Mouse (Mus musculus): ENCODE results near the gene Spag17. TPM values are rescaled to one million over a fixed set of nuclear protein-coding genes. Genes with fewer than 3 reads are reported as not detected.

Gene Spag17
- polyA plus RNA-seq, 1 experiment from 2014 or later: 1.2 TPM

DNA sequence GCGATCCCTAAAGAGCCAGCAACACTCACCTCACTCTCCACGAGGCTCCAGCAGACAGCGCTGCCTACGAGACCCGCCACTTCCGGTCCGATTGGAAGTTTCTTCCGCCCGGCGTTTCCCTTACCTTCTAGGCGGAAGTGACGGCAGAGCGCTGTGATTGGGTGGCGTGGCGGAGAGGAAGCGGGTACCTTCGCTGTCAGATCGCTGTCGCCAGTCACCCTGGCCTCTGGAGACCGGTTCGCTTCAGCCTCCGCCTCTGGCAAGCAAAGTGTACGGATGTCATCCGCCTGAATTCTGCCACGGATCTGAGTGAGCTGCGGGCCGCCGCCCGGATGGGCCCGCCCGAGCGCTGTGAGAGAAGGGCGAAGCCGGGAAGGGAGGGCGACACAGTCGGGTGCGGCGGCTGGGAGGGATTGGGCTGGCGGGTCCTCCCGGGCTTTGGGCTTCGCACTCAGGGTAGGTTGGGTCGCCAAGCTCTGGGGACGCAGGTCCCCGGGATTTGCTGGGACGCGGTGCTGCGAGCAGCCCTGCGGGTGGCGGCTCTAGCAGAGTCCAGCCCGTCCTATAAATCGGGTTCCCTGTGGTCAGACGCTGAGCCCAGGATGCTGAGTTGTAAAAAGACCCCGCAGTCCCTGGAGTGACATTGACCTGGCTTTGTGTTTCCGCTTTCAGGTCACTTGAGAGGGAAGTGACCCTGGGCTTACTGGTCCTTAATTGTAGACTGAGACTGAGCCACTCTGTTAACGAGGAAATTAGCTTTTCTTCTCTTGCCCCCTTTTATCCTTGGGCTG lies 277.3 kb downstream of the Spag17 start, which contains the start of the genes Gdap2 and Wdr3:
Gene Gdap2, plus strand, starts transcription at position 67 of the 791 bp plus-strand sequence.
Gene Wdr3, minus strand, starts transcription at position 93 of the 791 bp plus-strand sequence.
- Histone ChIP-seq H3K4me3 (ENCODE audit: low read depth, low read length) (peak within 1 kb of the TSS; percentile 90), H3K27me3 (ENCODE audit: control insufficient read depth, insufficient read depth, low read length) (no peaks in the 10 kb centered on the region), H3K27ac (replicated peaks; ENCODE audit: low read depth, low read length) (0 out of 2 replicates have a peak within 1 kb of the TSS, but pooled peaks have one; percentile 36), H3K36me3 (ENCODE audit: control insufficient read depth, insufficient read depth, low read length) (peaks cover 9% of the 10 kb centered on the region; the same call in 1 of the 2 replicates), H3K9ac (ENCODE audit: low read length) (peak within 1 kb of the TSS; percentile 78), H3K4me2 (ENCODE audit: low read depth, severe bottlenecking) (peak within 1 kb of the TSS; percentile 88), H3K9me3 (ENCODE audit: control insufficient read depth, low read length) (no peaks in the 10 kb centered on the region), H3K4me1 (ENCODE audit: control insufficient read depth, insufficient read depth, low read length) (peaks cover 4% of the 10 kb centered on the region)
- DNase-seq (ENCODE audit: low spot score) (peak; percentile 93), ATAC-seq (ENCODE audit: insufficient number of reproducible peaks, low FRiP score, low TSS enrichment, low read depth) (peak; percentile 94)
- WGBS: under 1% methylated on average over 54 of the region's 55 CpGs

- no peak for ATAC-seq (ENCODE audit: insufficient number of reproducible peaks, low FRiP score, low TSS enrichment, low read depth)
- H3K27me3 ChIP-seq (ENCODE audit: control insufficient read depth, insufficient read depth, low read length): no peaks in the 10 kb centered on the region
- peaks cover 9% of the 10 kb centered on the region; the same call in 1 of the 2 replicates for H3K36me3 ChIP-seq (ENCODE audit: control insufficient read depth, insufficient read depth, low read length)
- no peak for DNase-seq (ENCODE audit: low spot score)
- WGBS: 85% methylated on average over 2 of the region's 2 CpGs
- H3K4me3 ChIP-seq (ENCODE audit: low read depth, low read length): no peak overlapping the region
- H3K27ac ChIP-seq (replicated peaks; ENCODE audit: low read depth, low read length): no peak overlapping the region
- H3K9me3 ChIP-seq (ENCODE audit: control insufficient read depth, low read length): no peaks in the 10 kb centered on the region
- no peak overlapping the region for H3K4me2 ChIP-seq (ENCODE audit: low read depth, severe bottlenecking)
- H3K4me1 ChIP-seq (ENCODE audit: control insufficient read depth, insufficient read depth, low read length): peaks cover 4% of the 10 kb centered on the region
- H3K9ac ChIP-seq (ENCODE audit: low read length): no peak overlapping the region
Observed at GRCm38 (mm10) chr3:100163556-100163955, 278.4 kb downstream of the Spag17 start.

DNA sequence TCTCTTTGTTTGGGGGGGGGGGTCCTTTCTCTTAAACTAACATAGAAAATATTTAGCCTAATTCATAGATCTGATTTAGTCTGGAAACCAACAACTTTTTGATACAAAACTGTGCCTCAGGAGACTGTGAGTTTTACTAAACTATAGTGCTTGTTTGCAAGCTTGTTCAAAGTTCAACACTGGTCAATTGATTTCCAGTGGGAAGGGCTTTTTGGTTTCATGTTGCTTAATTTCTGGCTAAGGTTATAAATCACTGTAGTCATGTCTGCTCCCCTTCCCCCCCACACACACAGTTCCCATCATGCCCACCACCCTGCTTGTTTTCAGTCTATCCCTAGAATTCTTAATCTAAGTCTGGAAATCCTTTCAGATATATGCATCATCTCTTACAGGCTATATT lies 279.8 kb downstream of the Spag17 start:
- ATAC-seq (ENCODE audit: insufficient number of reproducible peaks, low FRiP score, low TSS enrichment, low read depth): no peak

DNA sequence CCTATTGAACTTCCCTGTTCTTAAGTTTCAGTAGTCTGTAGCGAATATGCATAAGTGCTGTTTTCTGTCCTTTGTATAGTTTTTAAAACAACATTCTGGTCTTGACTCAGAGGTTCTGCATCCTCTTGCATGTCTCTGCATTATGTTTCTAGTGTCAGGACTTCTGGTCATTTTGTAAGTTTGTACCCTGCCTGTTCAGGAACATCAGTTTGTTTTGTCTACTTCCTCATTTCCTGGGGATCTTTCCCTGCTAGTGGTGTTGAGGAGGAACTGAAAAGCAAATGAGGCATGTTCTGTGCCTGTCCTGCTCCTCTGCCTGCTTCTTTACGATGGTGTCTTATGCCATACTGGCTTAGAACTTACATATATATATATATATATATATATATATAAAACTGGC lies 290.8 kb downstream of the Spag17 start:
- no peaks in the 10 kb centered on the region for H3K27me3 ChIP-seq (ENCODE audit: control insufficient read depth, insufficient read depth, low read length)
- no peak overlapping the region for H3K4me3 ChIP-seq (ENCODE audit: low read depth, low read length)
- no peak overlapping the region for H3K27ac ChIP-seq (replicated peaks; ENCODE audit: low read depth, low read length)
- H3K36me3 ChIP-seq (ENCODE audit: control insufficient read depth, insufficient read depth, low read length): no peaks in the 10 kb centered on the region; the same call in 1 of the 2 replicates
- no peak overlapping the region for H3K4me2 ChIP-seq (ENCODE audit: low read depth, severe bottlenecking)
- ATAC-seq (ENCODE audit: insufficient number of reproducible peaks, low FRiP score, low TSS enrichment, low read depth) (no peak), DNase-seq (ENCODE audit: low spot score) (no peak)
- H3K9me3 ChIP-seq (ENCODE audit: control insufficient read depth, low read length): no peaks in the 10 kb centered on the region
- no peak overlapping the region for H3K9ac ChIP-seq (ENCODE audit: low read length)
- no peaks in the 10 kb centered on the region for H3K4me1 ChIP-seq (ENCODE audit: control insufficient read depth, insufficient read depth, low read length)
- 92% methylated on average over 2 of the region's 2 CpGs for WGBS

More for the DNA sequence above, 279.8 kb downstream of the Spag17 start:
- Histone ChIP-seq H3K4me1 (ENCODE audit: control insufficient read depth, insufficient read depth, low read length) (peaks cover 4% of the 10 kb centered on the region), H3K9me3 (ENCODE audit: control insufficient read depth, low read length) (no peaks in the 10 kb centered on the region), H3K4me2 (ENCODE audit: low read depth, severe bottlenecking) (no peak overlapping the region), H3K27ac (replicated peaks; ENCODE audit: low read depth, low read length) (no peak overlapping the region), H3K36me3 (ENCODE audit: control insufficient read depth, insufficient read depth, low read length) (no peaks in the 10 kb centered on the region), H3K9ac (ENCODE audit: low read length) (no peak overlapping the region), H3K4me3 (ENCODE audit: low read depth, low read length) (no peak overlapping the region), H3K27me3 (ENCODE audit: control insufficient read depth, insufficient read depth, low read length) (no peaks in the 10 kb centered on the region)
- DNase-seq (ENCODE audit: low spot score): no peak

- Histone ChIP-seq H3K4me2 (ENCODE audit: low read depth, severe bottlenecking) (no peak overlapping the region), H3K9me3 (ENCODE audit: control insufficient read depth, low read length) (no peaks in the 10 kb centered on the region), H3K27me3 (ENCODE audit: control insufficient read depth, insufficient read depth, low read length) (no peaks in the 10 kb centered on the region), H3K4me3 (ENCODE audit: low read depth, low read length) (no peak overlapping the region), H3K27ac (replicated peaks; ENCODE audit: low read depth, low read length) (no peak overlapping the region), H3K36me3 (ENCODE audit: control insufficient read depth, insufficient read depth, low read length) (no peaks in the 10 kb centered on the region; the same call in 1 of the 2 replicates), H3K4me1 (ENCODE audit: control insufficient read depth, insufficient read depth, low read length) (no peaks in the 10 kb centered on the region), H3K9ac (ENCODE audit: low read length) (no peak overlapping the region)
- WGBS: 77% methylated on average over 3 of the region's 3 CpGs
- ATAC-seq (ENCODE audit: insufficient number of reproducible peaks, low FRiP score, low TSS enrichment, low read depth) (no peak), DNase-seq (ENCODE audit: low spot score) (no peak)
Observed at GRCm38 (mm10) chr3:100180471-100180870, 295.3 kb downstream of the Spag17 start.

GRCm38 (mm10) chr3:100189444-100189843 lies 304.2 kb downstream of the Spag17 start:
- Histone ChIP-seq H3K4me3 (ENCODE audit: low read depth, low read length) (no peak overlapping the region), H3K4me1 (ENCODE audit: control insufficient read depth, insufficient read depth, low read length) (no peaks in the 10 kb centered on the region), H3K27ac (replicated peaks; ENCODE audit: low read depth, low read length) (no peak overlapping the region), H3K27me3 (ENCODE audit: control insufficient read depth, insufficient read depth, low read length) (no peaks in the 10 kb centered on the region), H3K36me3 (ENCODE audit: control insufficient read depth, insufficient read depth, low read length) (no peaks in the 10 kb centered on the region; the same call in 1 of the 2 replicates), H3K9me3 (ENCODE audit: control insufficient read depth, low read length) (no peaks in the 10 kb centered on the region), H3K4me2 (ENCODE audit: low read depth, severe bottlenecking) (no peak overlapping the region), H3K9ac (ENCODE audit: low read length) (no peak overlapping the region)
- WGBS: 45% methylated on average over 1 of the region's 1 CpGs
- DNase-seq (ENCODE audit: low spot score): peak; percentile 75
- no peak for ATAC-seq (ENCODE audit: insufficient number of reproducible peaks, low FRiP score, low TSS enrichment, low read depth)

- H3K9me3 ChIP-seq (ENCODE audit: control insufficient read depth, low read length): no peaks in the 10 kb centered on the region
- no peaks in the 10 kb centered on the region for H3K27me3 ChIP-seq (ENCODE audit: control insufficient read depth, insufficient read depth, low read length)
- no peaks in the 10 kb centered on the region; the same call in 1 of the 2 replicates for H3K36me3 ChIP-seq (ENCODE audit: control insufficient read depth, insufficient read depth, low read length)
- 86% methylated on average over 11 of the region's 11 CpGs for WGBS
- H3K4me1 ChIP-seq (ENCODE audit: control insufficient read depth, insufficient read depth, low read length): no peaks in the 10 kb centered on the region
- no peak overlapping the region for H3K27ac ChIP-seq (replicated peaks; ENCODE audit: low read depth, low read length)
- H3K4me3 ChIP-seq (ENCODE audit: low read depth, low read length): no peak overlapping the region
- no peak overlapping the region for H3K4me2 ChIP-seq (ENCODE audit: low read depth, severe bottlenecking)
- ATAC-seq (ENCODE audit: insufficient number of reproducible peaks, low FRiP score, low TSS enrichment, low read depth) (no peak), DNase-seq (ENCODE audit: low spot score) (no peak)
- no peak overlapping the region for H3K9ac ChIP-seq (ENCODE audit: low read length)
Observed at GRCm38 (mm10) chr3:100189861-100190260, 304.7 kb downstream of the Spag17 start.

Measured in limb, embryonic 11.5 days (tissue).